Mouse (Mus musculus): ENCODE data around the gene Nipa2. TPM values are rescaled to one million over a fixed set of nuclear protein-coding genes. Genes with fewer than 3 reads are reported as not detected.

Gene Nipa2
- polyA plus RNA-seq, 1 experiment from 2014 or later: 47.9 TPM

Other genes with a start within 250 kb of the Nipa2 start
- gene Siglech, start 194.3 kb downstream of the Nipa2 start, polyA plus RNA-seq (2016; fragmentation: Nextera tagmentation; extraction: Ambion mirVana): 0.52 and 0.67 TPM in 2 replicates
- gene Tubgcp5, start 168.3 kb downstream of the Nipa2 start, polyA plus RNA-seq (2016; fragmentation: Nextera tagmentation; extraction: Ambion mirVana): 44.3 and 48.2 TPM in 2 replicates
- gene Cyfip1, start 120.7 kb downstream of the Nipa2 start, polyA plus RNA-seq (2016; fragmentation: Nextera tagmentation; extraction: Ambion mirVana): 119 and 122 TPM in 2 replicates
- gene Nipa1, start 57.5 kb upstream of the Nipa2 start, polyA plus RNA-seq (2016; fragmentation: Nextera tagmentation; extraction: Ambion mirVana): 9.9 and 10.0 TPM in 2 replicates
- 27.9 and 28.1 TPM in 2 replicates for gene Herc2, start 87.7 kb upstream of the Nipa2 start, polyA plus RNA-seq (2016; fragmentation: Nextera tagmentation; extraction: Ambion mirVana)